Mouse (Mus musculus) v-Abl transformed pro-B cells (cell line): Measurements from ENCODE around the gene Hnrnpk.
"Not testable (repeated sequence)": the region's sequence is repeated elsewhere in the genome, so short reads cannot be mapped to it uniquely, and the experiment has no call there.

Experiments
- in situ Hi-C, 2 experiments: fragments of 400-800 bp; cut with MboI; formaldehyde crosslinking; loops; one replicate each; pipeline ENCODE4 v1.15.1; 2025; ENCODE audit not compliant: unreplicated experiment in 2 of 2

Hnrnpk gene

GRCm38 (mm10) chr13:58394392-58394791, 8.8 kb downstream of the Hnrnpk start:
- in situ Hi-C loops = loop anchor here (10.0 to 25.0 kb wide), 3 partner anchors 50 to 1420 kb away; partner anchors contain the start of gene Tut7 (in 1 of the 2)

GRCm38 (mm10) chr13:58389324-58389951, 13.7 kb downstream of the Hnrnpk start:
- in situ Hi-C loops = loop anchor here (5.0 to 25.0 kb wide), 5 partner anchors 95 to 1423 kb away; partner anchors contain the start of genes Idnk (in 2 of the 2) and Tut7 (in 1 of the 2)

- in situ Hi-C loops = loop anchor here (5.0 to 25.0 kb wide), 5 partner anchors 94 to 1424 kb away; partner anchors contain the start of genes Idnk (in 2 of the 2) and Tut7 (in 1 of the 2)
Measured at GRCm38 (mm10) chr13:58388379-58388778, 14.8 kb downstream of the Hnrnpk start.

- in situ Hi-C loops = loop anchor here (5.0 to 25.0 kb wide), 5 partner anchors 93 to 1424 kb away; partner anchors contain the start of genes Idnk (in 2 of the 2) and Tut7 (in 1 of the 2)
Measured at GRCm38 (mm10) chr13:58387948-58388347, 15.2 kb downstream of the Hnrnpk start.

GRCm38 (mm10) chr13:58385547-58385920, 17.6 kb downstream of the Hnrnpk start:
- in situ Hi-C loops = loop anchor here (5.0 to 25.0 kb wide), 5 partner anchors 91 to 1427 kb away; partner anchors contain the start of genes Idnk (in 2 of the 2) and Tut7 (in 1 of the 2)

GRCm38 (mm10) chr13:58384779-58385546, 18.2 kb downstream of the Hnrnpk start, which contains the start of gene 2210016F16Rik:
TSS of gene 2210016F16Rik (minus strand) at chr13:58385225.
- in situ Hi-C loops = loop anchor here (5.0 to 25.0 kb wide), 5 partner anchors 90 to 1427 kb away; partner anchors contain the start of genes Idnk (in 2 of the 2) and Tut7 (in 1 of the 2)

GRCm38 (mm10) chr13:58384371-58384770, 18.8 kb downstream of the Hnrnpk start:
- in situ Hi-C loops = loop anchor here (10.0 to 25.0 kb wide), 3 partner anchors 90 to 1428 kb away; partner anchors contain the start of gene Tut7 (in 1 of the 2)

GRCm38 (mm10) chr13:58373153-58373470, 30.0 kb downstream of the Hnrnpk start:
- in situ Hi-C loops = no loop called here

GRCm38 (mm10) chr13:58372278-58373152, 30.6 kb downstream of the Hnrnpk start:
- in situ Hi-C loops = no loop called here

GRCm38 (mm10) chr13:58368835-58369234, 34.3 kb downstream of the Hnrnpk start:
- in situ Hi-C loops = no loop called here

GRCm38 (mm10) chr13:58367641-58368040, 35.5 kb downstream of the Hnrnpk start:
- in situ Hi-C loops = no loop called here

- in situ Hi-C loops = no loop called here
Measured at GRCm38 (mm10) chr13:58366373-58366772, 36.8 kb downstream of the Hnrnpk start.

- in situ Hi-C loops = not testable (repeated sequence)
Measured at GRCm38 (mm10) chr13:58365179-58365578, 38.0 kb downstream of the Hnrnpk start.

- in situ Hi-C loops = no loop called here
Measured at GRCm38 (mm10) chr13:58364353-58365175, 38.6 kb downstream of the Hnrnpk start.

GRCm38 (mm10) chr13:58359304-58359653, 43.9 kb downstream of the Hnrnpk start:
- in situ Hi-C loops = no loop called here

- in situ Hi-C loops = no loop called here
Measured at GRCm38 (mm10) chr13:58358629-58359303, 44.4 kb downstream of the Hnrnpk start, which contains the start of gene Kif27. TSS of gene Kif27 (minus strand) at chr13:58359122.

GRCm38 (mm10) chr13:58352996-58353395, 50.1 kb downstream of the Hnrnpk start:
- in situ Hi-C loops = no loop called here

GRCm38 (mm10) chr13:58350606-58351005, 52.5 kb downstream of the Hnrnpk start:
- in situ Hi-C loops = no loop called here

GRCm38 (mm10) chr13:58344505-58344904, 58.6 kb downstream of the Hnrnpk start:
- in situ Hi-C loops = no loop called here
